Comparison of ENCODE assay signal across 11 mouse cellular contexts in genomic region chr3:37805805-37806148, GRCm38 (mm10).
A peak's percentile ranks its signal among the peaks of the same experiment; 100 is the strongest.
DNase-seq lines count a peak whose midpoint lies in the region; ATAC-seq and TF ChIP-seq lines count a peak whose summit lies in the region.
"Had no signal": no experiment of that assay in that cellular context is flagged by ENCODE, and none has a peak within 500 bp of the region (broad histone marks: within the 10 kb centered on the region; RNA-seq: fewer than 3 reads in every experiment).

No protein-coding gene starts in this region.

- H3ac ChIP-seq in C2C12 (ENCODE audit: control insufficient read depth, insufficient read length, low read depth), result no peak overlapping the region

- no peak overlapping the region for H3K4me2 ChIP-seq in heart, postnatal 0 days (ENCODE audit: low read depth, low read length)
- H3K4me2 ChIP-seq in heart, embryonic 11.5 days, result no peak overlapping the region
- H3K4me2 ChIP-seq: heart, embryonic 13.5 days had no signal

- no peak for DNase-seq in heart, postnatal 0 days (ENCODE audit: low spot score)
- peak; percentile 55 for DNase-seq in gastrocnemius, postnatal 25 days
- peak; percentile 37 for DNase-seq in splenic B cell, adult 2 months (ENCODE audit: low read depth, low spot score)
- DNase-seq in urinary bladder, postnatal 4 days (ENCODE audit: low spot score in 2 of 2), result no peak
- DNase-seq in left cerebral cortex, postnatal 10 days (ENCODE audit: extremely low spot score in 1 of 2, low spot score in 2 of 2), result no peak
- no peak for DNase-seq in retina, postnatal 1 day
- DNase-seq: adrenal gland, adult 2 months; cerebellum, adult 8-10 months had no signal

- no peak for TF ChIP-seq CTCF in heart, postnatal 0 days (IDR thresholded peaks at IDR 0.05; ENCODE audit: low read depth)
- TF ChIP-seq CTCF in C2C12 (IDR thresholded peaks at IDR 0.05; ENCODE audit: control insufficient read depth, insufficient read depth, insufficient read length), result no peak

- H3K27ac ChIP-seq in heart, postnatal 0 days (ENCODE audit: low read depth), result peak overlapping the region; percentile 15; the same call in 1 of the 2 replicates
- H3K27ac ChIP-seq in heart, embryonic 11.5 days (ENCODE audit: low read depth, low read length), result no peak overlapping the region
- H3K27ac ChIP-seq: heart, embryonic 13.5 days had no signal

- no peak overlapping the region for H3K4me3 ChIP-seq in heart, postnatal 0 days (ENCODE audit: low read depth, low read length)
- H3K4me3 ChIP-seq in heart, embryonic 11.5 days (ENCODE audit: low read depth, low read length), result no peak overlapping the region
- no peak overlapping the region for H3K4me3 ChIP-seq in C2C12 (ENCODE audit: insufficient read depth, poor library complexity, severe bottlenecking)
- H3K4me3 ChIP-seq: heart, embryonic 13.5 days had no signal

- H3K79me3 ChIP-seq in C2C12 (ENCODE audit: low read depth), result no peaks in the 10 kb centered on the region

- no peak for ATAC-seq in heart, postnatal 0 days (ENCODE audit: insufficient read depth, low read depth)
- ATAC-seq in heart, embryonic 11.5 days (replicated peaks; ENCODE audit: insufficient number of reproducible peaks, low FRiP score, low TSS enrichment), result no peak

- no peaks in the 10 kb centered on the region for H3K79me2 ChIP-seq in C2C12 (ENCODE audit: control insufficient read depth, insufficient read depth)

- TF ChIP-seq EP300 in heart, postnatal 0 days (IDR thresholded peaks at IDR 0.05; ENCODE audit: low read depth), result no peak

- no peaks in the 10 kb centered on the region for H3K4me1 ChIP-seq in heart, postnatal 0 days (ENCODE audit: control insufficient read depth, insufficient read depth)
- H3K4me1 ChIP-seq in heart, embryonic 11.5 days (ENCODE audit: control insufficient read depth, insufficient read depth, low read length), result no peaks in the 10 kb centered on the region

- 56% methylated on average over 6 of the region's 6 CpGs for WGBS in heart, postnatal 0 days
- WGBS in heart, embryonic 11.5 days (ENCODE audit: insufficient replicate concordance), result 58% methylated on average over 6 of the region's 6 CpGs

- no peaks in the 10 kb centered on the region for H3K36me3 ChIP-seq in heart, postnatal 0 days (replicated peaks; ENCODE audit: control insufficient read depth, insufficient read depth, low read length)
- no peaks in the 10 kb centered on the region for H3K36me3 ChIP-seq in heart, embryonic 11.5 days (ENCODE audit: control insufficient read depth, insufficient read depth, low read length)
- H3K36me3 ChIP-seq in C2C12 (ENCODE audit: control insufficient read depth, insufficient read depth), result no peaks in the 10 kb centered on the region
- H3K36me3 ChIP-seq in splenic B cell, adult 2 months (ENCODE audit: control insufficient read depth, insufficient read depth, low read length, poor library complexity, severe bottlenecking), result no peaks in the 10 kb centered on the region
- H3K36me3 ChIP-seq: heart, embryonic 13.5 days had no signal

- no peaks in the 10 kb centered on the region for H3K27me3 ChIP-seq in heart, postnatal 0 days (ENCODE audit: control insufficient read depth, insufficient read depth, low read length)
- H3K27me3 ChIP-seq in heart, embryonic 11.5 days (ENCODE audit: control insufficient read depth, insufficient read depth, low read length), result 0 out of 2 replicates have a peak, but pooled peaks cover 3% of the 10 kb centered on the region
- H3K27me3 ChIP-seq in C2C12 (ENCODE audit: control insufficient read depth, insufficient read depth, insufficient read length), result no peaks in the 10 kb centered on the region
- no peaks in the 10 kb centered on the region for H3K27me3 ChIP-seq in splenic B cell, adult 2 months (ENCODE audit: control insufficient read depth, insufficient read depth, low read length, poor library complexity, severe bottlenecking)

- intact Hi-C loops in left cerebral cortex, postnatal 10 days (cut with DNase I), result no loop called here

- peaks cover 5% of the 10 kb centered on the region; the same call in 1 of the 2 replicates for H3K9me3 ChIP-seq in heart, postnatal 0 days (replicated peaks; ENCODE audit: control insufficient read depth, low read length)
- H3K9me3 ChIP-seq in heart, embryonic 11.5 days (replicated peaks; ENCODE audit: control insufficient read depth, low read length), result no peaks in the 10 kb centered on the region

- H3K9ac ChIP-seq in heart, postnatal 0 days (replicated peaks; ENCODE audit: low read depth, low read length), result no peak overlapping the region
- H3K9ac ChIP-seq in heart, embryonic 11.5 days (ENCODE audit: low read depth, low read length), result no peak overlapping the region
- H3K9ac ChIP-seq: heart, embryonic 13.5 days had no signal

TF ChIP-seq in C2C12, 6 proteins besides CTCF, POLR2A, EP300 and RAD21:
- TF ChIP-seq MAX (IDR thresholded peaks at IDR 0.05) (peak; percentile 76), USF1 (IDR thresholded peaks at IDR 0.05; ENCODE audit: low read depth) (no peak), CEBPB (IDR thresholded peaks at IDR 0.05; ENCODE audit: low read depth) (peak; percentile 34), MYOG (IDR thresholded peaks at IDR 0.05; ENCODE audit: control insufficient read depth, extremely low read depth, insufficient read length) (no peak), MYOD1 (IDR thresholded peaks at IDR 0.05; ENCODE audit: control insufficient read depth, insufficient read length, low read depth) (peak; percentile 96)

Comparison
In these comparisons a context has a peak if more than half of its experiments do, and no peak if none do; other contexts are left out.
1. DNase-seq: peak in gastrocnemius, postnatal 25 days (single experiment) and splenic B cell, adult 2 months (single experiment); none in heart, postnatal 0 days (single experiment), urinary bladder, postnatal 4 days (0 of 2), left cerebral cortex, postnatal 10 days (0 of 2) and retina, postnatal 1 day (single experiment).